Mouse (Mus musculus) midbrain, postnatal 0 days (tissue): ENCODE measurements around the gene Olfr695. TPM values are rescaled to one million over a fixed set of nuclear protein-coding genes. Genes with fewer than 3 reads are reported as not detected.
"Not testable (repeated sequence)": the region's sequence is repeated elsewhere in the genome, so short reads cannot be mapped to it uniquely, and the experiment has no call there.

ENCODE experiments used
- ATAC-seq: fragments of 200-750 bp; cut with Nextera tagmentation; 2 replicates; pipeline ENCODE4 v1.8.0; 2017; ENCODE audit warnings: moderate number of reproducible peaks, mild to moderate bottlenecking, moderate TSS enrichment, moderate library complexity; ENCODE audit not compliant: low FRiP score
- DNase-seq: peaks from one replicate; pipeline ENCODE4 v3.0.0-alpha.2; 2015; ENCODE audit warnings: low spot score
- H3K27ac ChIP-seq: fragments of 300-500 bp; sonication (generic); 2 replicates; pipeline ENCODE4 v1.5.1; 2014; ENCODE audit warnings: low read depth, mild to moderate bottlenecking, low read length, mixed read lengths
- H3K27me3 ChIP-seq: fragments of 300-500 bp; sonication (generic); 2 replicates; pipeline ENCODE4 v1.6.1; 2014; ENCODE audit warnings: low read length, control low read depth, mixed read lengths; ENCODE audit not compliant: insufficient read depth
- H3K36me3 ChIP-seq: fragments of 300-500 bp; sonication (generic); 2 replicates; pipeline ENCODE4 v1.6.1; 2014; ENCODE audit warnings: low read length, control low read depth, mixed read lengths; ENCODE audit not compliant: insufficient read depth
- H3K4me1 ChIP-seq: fragments of 300-500 bp; sonication (generic); 2 replicates; pipeline ENCODE4 v1.6.1; 2014; ENCODE audit warnings: mild to moderate bottlenecking, control low read depth, antibody characterized with exemption, low read length, mixed read lengths; ENCODE audit not compliant: insufficient read depth
- H3K4me2 ChIP-seq: fragments of 300-500 bp; sonication (generic); 2 replicates; pipeline ENCODE4 v1.6.1; 2014; ENCODE audit warnings: low read depth, mild to moderate bottlenecking, low read length, mixed read lengths; ENCODE audit not compliant: poor library complexity, severe bottlenecking
- H3K4me3 ChIP-seq: fragments of 300-500 bp; sonication (generic); 2 replicates; pipeline ENCODE4 v1.5.1; 2014; ENCODE audit warnings: low read depth, mild to moderate bottlenecking, low read length, moderate library complexity
- H3K9ac ChIP-seq: fragments of 300-500 bp; sonication (generic); replicated peaks from 2 replicates; pipeline ENCODE4 v1.6.1; 2014; ENCODE audit warnings: mild to moderate bottlenecking, low read length, moderate library complexity, mixed read lengths; ENCODE audit not compliant: poor library complexity, severe bottlenecking
- H3K9me3 ChIP-seq: fragments of 300-500 bp; sonication (generic); 2 replicates; pipeline ENCODE4 v1.6.1; 2016; ENCODE audit warnings: low read length, control low read depth
- CTCF ChIP-seq: IDR thresholded peaks from 2 replicates; pipeline ENCODE4 v1.5.1; 2016; ENCODE audit warnings: antibody characterized with exemption, mild to moderate bottlenecking
- WGBS: fragments of 180-500 bp; shearing (Covaris S2); extraction: QIAGEN DNeasy Blood & Tissue Kit; methylation state at CpG from one replicate; pipeline ENCODE4 v1.1.7; 2014; 5-methylcytosine and 5-hydroxymethylcytosine counted together
- polyA plus RNA-seq: library from polyadenylated mRNA; unstranded; fragments of >200 nt; fragmentation: Nextera tagmentation; extraction: Ambion mirVana; gene quantifications from 2 replicates; pipeline ENCODE4 v1.2.1, GENCODE M21; 2015
- total RNA-seq: library from RNA; depleted of rRNA; stranded (reverse); fragments of >200 nt; gene quantifications from 2 replicates; pipeline ENCODE4 v1.2.3, GENCODE M21; 2014; rRNA removed

Gene Olfr695
- total RNA-seq (not detected in 2 replicates), polyA plus RNA-seq (not detected in 2 replicates)

GRCm38 (mm10) chr7:106716296-106716695 lies at the start of gene Olfr695:
Gene Olfr695 (minus strand): TSS chr7:106716396.
- H3K27ac ChIP-seq: no peak within 1 kb of the TSS
- TF ChIP-seq CTCF: no peak
- H3K4me2 ChIP-seq: no peak within 1 kb of the TSS
- H3K4me1 ChIP-seq: no peaks in the 10 kb centered on the region
- no peak within 1 kb of the TSS for H3K4me3 ChIP-seq
- DNase-seq (no peak), ATAC-seq (no peak)
- no peaks in the 10 kb centered on the region for H3K36me3 ChIP-seq
- no peaks in the 10 kb centered on the region for H3K9me3 ChIP-seq
- no peak within 1 kb of the TSS for H3K9ac ChIP-seq
- no peaks in the 10 kb centered on the region for H3K27me3 ChIP-seq

GRCm38 (mm10) chr7:106761008-106761407 lies 44.8 kb upstream of the Olfr695 start:
- not testable (repeated sequence) for H3K4me1 ChIP-seq, H3K9me3 ChIP-seq, H3K36me3 ChIP-seq, H3K4me2 ChIP-seq, H3K4me3 ChIP-seq, H3K27ac ChIP-seq, H3K9ac ChIP-seq, H3K27me3 ChIP-seq, ATAC-seq, DNase-seq
- 97% methylated on average over 2 of the region's 2 CpGs for WGBS

- Histone ChIP-seq H3K27ac (no peak overlapping the region), H3K4me3 (no peak overlapping the region), H3K9me3 (no peaks in the 10 kb centered on the region), H3K4me1 (no peaks in the 10 kb centered on the region), H3K27me3 (no peaks in the 10 kb centered on the region), H3K9ac (no peak overlapping the region), H3K36me3 (no peaks in the 10 kb centered on the region), H3K4me2 (no peak overlapping the region)
- no peak for ATAC-seq
- no peak for TF ChIP-seq CTCF
- DNase-seq: no peak
- 89% methylated on average over 2 of the region's 2 CpGs for WGBS
Measured at GRCm38 (mm10) chr7:106758800-106759199, 42.6 kb upstream of the Olfr695 start.

- Histone ChIP-seq H3K4me3 (no peak within 1 kb of the TSS), H3K27me3 (no peaks in the 10 kb centered on the region), H3K9me3 (no peaks in the 10 kb centered on the region), H3K9ac (no peak within 1 kb of the TSS), H3K4me1 (no peaks in the 10 kb centered on the region), H3K36me3 (no peaks in the 10 kb centered on the region), H3K27ac (no peak within 1 kb of the TSS), H3K4me2 (no peak within 1 kb of the TSS)
- no peak for TF ChIP-seq CTCF
- DNase-seq (no peak), ATAC-seq (no peak)
Measured at GRCm38 (mm10) chr7:106755297-106755696, 39.1 kb upstream of the Olfr695 start, which contains the start of gene Olfr698. Gene Olfr698 (minus strand): TSS chr7:106755397.

GRCm38 (mm10) chr7:106745811-106746210 lies 29.6 kb upstream of the Olfr695 start:
- Histone ChIP-seq H3K9ac (no peak overlapping the region), H3K4me2 (no peak overlapping the region), H3K4me3 (no peak overlapping the region), H3K9me3 (0 out of 2 replicates have a peak, but pooled peaks cover 2% of the 10 kb centered on the region), H3K36me3 (no peaks in the 10 kb centered on the region), H3K4me1 (no peaks in the 10 kb centered on the region), H3K27me3 (no peaks in the 10 kb centered on the region), H3K27ac (no peak overlapping the region)
- ATAC-seq (no peak), DNase-seq (no peak)
- no peak for TF ChIP-seq CTCF
- 93% methylated on average over 5 of the region's 5 CpGs for WGBS

GRCm38 (mm10) chr7:106742343-106742742 lies 26.1 kb upstream of the Olfr695 start, which contains the start of gene Olfr697:
Gene Olfr697 (minus strand): TSS chr7:106742443.
- ATAC-seq: no peak
- WGBS: 81% methylated on average over 1 of the region's 1 CpGs

More at GRCm38 (mm10) chr7:106742343-106742742, 26.1 kb upstream of the Olfr695 start, which contains the start of gene Olfr697:
- H3K36me3 ChIP-seq: no peaks in the 10 kb centered on the region
- 0 out of 2 replicates have a peak, but pooled peaks cover 2% of the 10 kb centered on the region for H3K9me3 ChIP-seq
- no peak within 1 kb of the TSS for H3K4me2 ChIP-seq
- no peaks in the 10 kb centered on the region for H3K4me1 ChIP-seq
- no peak within 1 kb of the TSS for H3K27ac ChIP-seq
- H3K27me3 ChIP-seq: no peaks in the 10 kb centered on the region
- H3K9ac ChIP-seq: no peak within 1 kb of the TSS
- TF ChIP-seq CTCF: no peak
- DNase-seq: no peak
- H3K4me3 ChIP-seq: no peak within 1 kb of the TSS
